Mouse (Mus musculus) embryonic fibroblast, embryonic 13.5 days (primary cell): Measurements from ENCODE around the gene Ehmt2. TPM values are rescaled to one million over a fixed set of nuclear protein-coding genes. Genes with fewer than 3 reads are reported as not detected.
A peak's percentile ranks its signal among the peaks of the same experiment; 100 is the strongest.

Experiments used
- H3K27ac ChIP-seq: 2 replicates; pipeline ENCODE4 v1.5.1; 2012; ENCODE audit warnings: low read length, control low read depth, inconsistent platforms; ENCODE audit not compliant: insufficient read depth
- H3K4me1 ChIP-seq: 2 replicates; pipeline ENCODE4 v1.6.1; 2011; ENCODE audit warnings: low read length; ENCODE audit not compliant: control insufficient read depth, insufficient read depth
- H3K4me3 ChIP-seq: 2 replicates; pipeline ENCODE4 v1.5.1; 2011; ENCODE audit warnings: mild to moderate bottlenecking, control low read depth, low read length; ENCODE audit not compliant: insufficient read depth
- CTCF ChIP-seq: IDR thresholded peaks from 2 replicates; pipeline ENCODE4 v1.5.1; 2011; ENCODE audit warnings: mild to moderate bottlenecking, control low read depth, low read length, moderate library complexity, borderline replicate concordance; ENCODE audit not compliant: insufficient read depth
- POLR2A ChIP-seq: IDR thresholded peaks from 2 replicates; pipeline ENCODE4 v1.6.1; 2011; ENCODE audit warnings: low read depth, mild to moderate bottlenecking, control low read depth, low read length, moderate library complexity
- polyA plus RNA-seq: library from polyadenylated mRNA; stranded (reverse); fragments of >200 nt; gene quantifications from 2 replicates; pipeline ENCODE4 v1.2.4, GENCODE M21; 2011; ENCODE audit warnings: low read depth; ENCODE audit not compliant: missing spikeins, insufficient read length

Gene Ehmt2
- polyA plus RNA-seq, 1 experiment, result 94.2 TPM

DNA sequence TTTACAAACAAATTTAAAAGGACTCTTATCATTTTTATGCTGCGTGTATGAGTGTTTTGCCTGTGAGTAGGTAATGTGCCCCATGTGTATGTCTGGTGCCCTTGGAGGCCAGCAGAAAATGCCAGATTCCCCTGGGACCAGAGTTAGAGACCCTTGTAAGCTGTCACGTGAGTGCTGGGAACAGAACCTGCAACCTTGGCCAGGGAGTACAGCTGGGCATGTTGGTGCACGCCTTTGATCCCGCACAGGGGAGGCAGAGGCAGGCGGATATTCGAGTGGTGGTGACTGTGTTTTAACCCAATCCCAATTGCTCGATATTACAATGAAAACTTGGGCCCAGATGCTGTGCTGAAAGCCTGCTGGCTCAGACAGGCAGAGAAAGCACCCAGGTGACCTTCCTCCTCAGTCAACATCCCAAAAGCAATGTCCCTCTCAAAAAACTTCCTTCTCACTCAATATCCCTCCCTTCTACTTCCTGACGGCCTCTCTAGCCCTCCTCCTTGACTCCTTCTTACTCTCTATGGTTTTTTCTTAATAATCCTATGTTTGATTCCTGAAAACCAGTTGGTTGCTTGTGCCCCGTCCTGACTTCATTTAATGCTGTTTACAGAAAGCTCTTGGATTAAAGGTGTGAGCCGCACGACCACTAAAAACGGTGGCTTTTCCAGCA, 8.1 kb upstream of the Ehmt2 start:
- TF ChIP-seq POLR2A, result no peak
- no peak for TF ChIP-seq CTCF
- Histone ChIP-seq H3K4me3 (no peak overlapping the region), H3K4me1 (peaks cover 9% of the 10 kb centered on the region), H3K27ac (no peak overlapping the region)

DNA sequence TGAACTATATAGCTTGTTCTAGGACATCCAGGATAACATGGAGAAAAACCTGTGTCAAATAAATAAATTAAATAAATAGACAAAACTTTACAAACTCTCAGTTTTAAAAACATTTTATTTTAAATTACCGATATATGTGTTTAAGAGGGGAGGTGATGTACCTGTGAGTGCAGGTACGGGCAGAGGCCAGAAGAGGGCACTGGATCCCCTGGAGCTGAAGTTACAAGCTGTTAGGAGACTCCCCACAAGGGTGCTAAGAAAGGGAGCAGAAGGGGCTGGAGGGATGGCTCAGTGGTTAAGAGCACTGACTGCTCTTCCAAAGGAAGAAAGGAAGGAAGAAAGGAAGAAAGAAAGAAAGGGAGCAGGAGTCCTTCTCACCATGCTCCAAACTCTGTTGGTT, 6.9 kb upstream of the Ehmt2 start:
- Histone ChIP-seq H3K4me3 (no peak overlapping the region), H3K4me1 (0 out of 2 replicates have a peak, but pooled peaks cover 3% of the 10 kb centered on the region), H3K27ac (no peak overlapping the region)
- TF ChIP-seq POLR2A, result no peak
- no peak for TF ChIP-seq CTCF

DNA sequence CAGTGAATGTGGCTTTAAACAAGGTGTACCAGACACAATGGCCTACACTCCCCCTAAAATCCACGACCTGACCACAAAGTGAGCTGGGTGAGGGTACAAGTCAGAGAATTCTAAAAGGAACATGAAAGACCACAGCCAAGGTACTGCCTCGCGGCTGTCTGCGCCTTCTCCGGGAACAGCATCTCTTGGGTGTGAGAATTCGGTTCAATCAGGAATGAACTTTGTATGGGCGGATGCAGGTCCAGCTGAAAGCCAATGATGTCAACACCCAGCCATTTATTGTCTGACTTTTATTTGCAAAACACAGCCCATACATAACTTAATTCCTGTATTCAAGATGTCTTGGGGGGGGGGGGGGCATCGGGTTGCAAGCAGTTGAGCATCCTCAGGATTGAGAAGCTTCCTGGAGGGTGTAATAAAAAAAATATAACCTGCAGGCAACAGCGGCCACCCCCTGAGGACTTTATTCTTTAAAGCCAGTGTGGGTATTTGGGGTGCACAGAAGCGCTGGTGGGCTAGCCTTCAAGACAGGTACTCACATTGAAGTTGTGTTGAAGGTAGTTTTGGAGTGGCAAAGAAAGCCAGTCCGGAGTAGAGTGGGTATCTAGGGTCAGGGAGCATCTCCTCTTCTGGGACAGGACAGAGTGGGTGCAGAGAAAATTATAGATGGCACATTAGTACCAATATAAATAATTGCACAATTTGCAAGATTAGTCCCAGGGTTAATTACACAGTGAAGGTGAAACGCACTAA, 5.0 kb upstream of the Ehmt2 start:
- peak overlapping the region; percentile 14; the same call in 1 of the 2 replicates for H3K27ac ChIP-seq
- H3K4me1 ChIP-seq, result no peaks in the 10 kb centered on the region
- no peak overlapping the region for H3K4me3 ChIP-seq
- no peak for TF ChIP-seq POLR2A
- TF ChIP-seq CTCF, result no peak

DNA sequence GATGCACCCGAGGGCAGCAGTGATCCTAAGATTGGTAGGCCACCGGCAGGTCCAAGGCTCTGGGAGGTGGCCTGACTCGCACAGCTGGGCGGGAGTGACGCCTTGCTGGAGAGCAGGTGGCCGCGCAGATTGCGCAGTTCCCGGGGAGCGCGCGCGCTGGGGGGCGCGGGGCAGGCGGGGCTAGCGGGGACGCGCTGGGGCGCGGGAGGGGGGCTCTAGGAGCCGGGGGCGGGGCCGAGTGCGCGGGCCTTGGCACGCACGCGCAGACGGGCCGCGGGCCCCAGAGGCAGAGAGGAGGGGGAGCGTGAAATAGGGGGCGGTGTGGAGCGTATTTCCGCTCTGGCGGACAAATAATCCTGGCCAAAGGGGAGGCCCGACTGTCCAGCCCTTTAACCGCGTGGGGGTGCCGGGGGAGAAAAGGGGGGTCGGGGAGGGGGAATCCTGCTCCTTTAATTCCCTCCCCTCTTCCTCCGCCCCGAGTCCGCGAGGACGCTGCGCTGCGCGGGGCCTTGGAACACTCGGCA, 4.1 kb upstream of the Ehmt2 start:
- peak overlapping the region; percentile 14; the same call in 1 of the 2 replicates for H3K27ac ChIP-seq
- peak overlapping the region; percentile 6; the same call in 1 of the 2 replicates for H3K4me3 ChIP-seq
- TF ChIP-seq CTCF (no peak), POLR2A (peak; percentile 71)
- no peaks in the 10 kb centered on the region for H3K4me1 ChIP-seq

DNA sequence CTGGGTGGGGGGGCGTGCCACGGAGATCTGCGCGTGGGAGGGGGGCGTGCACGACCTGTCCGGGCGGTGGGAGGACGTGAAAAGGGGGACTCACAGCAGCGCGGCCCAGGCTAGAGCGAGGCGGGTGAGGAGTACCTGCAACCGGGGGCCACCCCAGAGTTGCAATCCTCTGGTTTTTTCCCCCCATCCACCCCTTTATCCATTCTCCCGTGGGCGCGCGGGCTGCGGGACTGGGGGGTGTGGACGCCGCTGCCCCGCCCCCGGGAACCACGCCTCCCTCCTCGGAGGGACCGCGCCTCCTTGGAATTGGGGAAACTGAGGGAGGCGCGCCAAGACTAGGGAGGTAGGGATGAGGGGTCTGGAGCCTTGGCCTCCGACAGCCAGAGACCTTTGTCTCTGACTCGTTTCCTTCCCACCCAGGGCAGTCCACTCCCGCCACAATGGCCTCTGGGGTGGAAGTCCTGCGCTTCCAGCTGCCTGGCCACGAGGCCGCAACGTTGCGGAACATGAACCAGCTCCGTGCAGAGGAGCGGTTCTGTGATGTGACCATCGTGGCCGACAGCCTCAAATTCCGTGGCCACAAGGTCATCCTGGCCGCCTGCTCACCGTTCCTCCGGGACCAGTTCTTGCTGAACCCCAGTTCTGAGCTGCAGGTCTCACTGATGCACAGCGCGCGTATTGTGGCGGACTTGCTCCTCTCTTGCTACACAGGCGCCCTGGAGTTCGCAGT, 3.3 kb upstream of the Ehmt2 start:
- TF ChIP-seq POLR2A (peak; percentile 45; the same call in 1 of the 2 replicates), CTCF (no peak)
- H3K4me3 ChIP-seq, result peak overlapping the region; percentile 49
- H3K27ac ChIP-seq, result peak overlapping the region; percentile 9; the same call in 1 of the 2 replicates
- H3K4me1 ChIP-seq, result no peaks in the 10 kb centered on the region

DNA sequence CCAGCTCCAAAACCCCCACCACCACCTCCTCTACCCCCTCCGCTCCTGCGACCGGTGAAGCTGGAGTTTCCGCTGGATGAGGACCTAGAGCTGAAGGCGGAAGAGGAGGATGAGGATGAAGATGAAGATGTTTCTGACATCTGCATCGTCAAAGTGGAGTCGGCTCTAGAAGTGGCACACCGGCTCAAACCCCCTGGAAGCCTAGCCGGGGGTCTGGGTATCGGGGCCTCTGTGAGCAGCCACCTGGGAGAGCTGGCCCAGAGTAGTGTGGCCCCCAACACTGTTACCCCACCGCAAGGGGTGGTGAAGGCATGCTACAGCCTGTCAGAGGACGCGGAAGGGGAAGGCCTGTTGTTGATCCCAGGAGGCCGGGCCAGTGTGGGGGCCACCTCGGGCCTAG, 2.5 kb upstream of the Ehmt2 start:
- Histone ChIP-seq H3K4me1 (no peaks in the 10 kb centered on the region), H3K4me3 (no peak overlapping the region), H3K27ac (no peak overlapping the region)
- no peak for TF ChIP-seq CTCF
- no peak for TF ChIP-seq POLR2A

DNA sequence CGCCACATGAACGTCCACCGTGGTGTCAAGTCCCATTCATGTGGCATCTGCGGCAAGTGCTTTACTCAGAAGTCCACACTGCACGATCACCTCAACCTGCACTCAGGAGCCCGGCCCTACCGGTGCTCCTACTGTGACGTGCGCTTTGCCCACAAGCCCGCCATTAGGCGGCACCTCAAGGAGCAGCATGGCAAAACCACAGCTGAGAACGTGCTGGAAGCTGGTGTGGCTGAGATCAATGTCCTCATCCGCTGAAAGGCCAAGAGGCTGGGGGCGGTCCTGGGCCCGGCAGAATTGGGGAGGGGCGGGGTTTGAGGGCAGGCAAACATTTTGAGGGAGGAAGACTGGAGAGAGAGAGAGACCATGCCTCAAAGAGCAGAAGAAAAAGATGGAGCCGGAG, 1.9 kb upstream of the Ehmt2 start:
- no peak overlapping the region for H3K4me3 ChIP-seq
- no peaks in the 10 kb centered on the region for H3K4me1 ChIP-seq
- H3K27ac ChIP-seq, result no peak overlapping the region
- TF ChIP-seq CTCF, result no peak
- no peak for TF ChIP-seq POLR2A

DNA sequence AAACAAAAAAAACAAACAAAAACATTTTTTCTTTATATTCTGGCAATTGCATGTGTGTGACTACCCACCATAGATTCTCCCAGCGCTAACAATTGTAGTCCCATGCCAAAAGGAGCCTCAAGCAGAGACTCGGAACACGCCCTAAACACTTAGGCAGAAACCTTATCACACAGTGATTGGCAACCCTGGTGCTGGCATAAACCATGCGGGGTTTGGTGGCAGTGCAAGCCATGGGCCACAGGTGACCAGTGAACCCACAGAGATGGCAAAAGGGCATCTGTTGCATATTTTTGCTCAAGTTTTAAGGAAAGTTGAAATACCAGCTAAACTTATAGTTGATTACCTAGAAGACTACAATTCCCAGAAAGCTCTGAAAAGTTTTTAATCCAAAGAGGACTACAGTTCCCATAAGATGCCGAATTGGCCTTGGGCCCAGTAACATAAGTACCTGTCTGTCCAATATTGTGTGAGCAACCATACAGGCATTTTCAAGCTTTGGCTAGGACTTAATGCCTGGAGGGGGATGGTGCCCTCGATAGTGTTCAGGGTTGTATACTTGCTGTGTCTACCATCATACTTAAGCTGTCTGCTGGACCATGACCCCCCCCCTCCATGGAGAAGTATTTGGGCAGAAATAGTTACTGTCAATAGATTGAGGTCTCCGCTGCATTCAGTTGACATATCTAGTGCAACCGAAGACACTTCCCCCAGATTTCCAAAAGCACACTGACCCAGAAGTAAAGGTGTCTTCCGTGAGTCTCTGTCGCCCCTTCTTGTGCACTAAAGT, 703 bp upstream of the Ehmt2 start:
- Histone ChIP-seq H3K4me1 (no peaks in the 10 kb centered on the region), H3K27ac (peak overlapping the region; percentile 85), H3K4me3 (peak overlapping the region; percentile 52)
- TF ChIP-seq CTCF (no peak), POLR2A (no peak; the same call in 1 of the 2 replicates)

DNA sequence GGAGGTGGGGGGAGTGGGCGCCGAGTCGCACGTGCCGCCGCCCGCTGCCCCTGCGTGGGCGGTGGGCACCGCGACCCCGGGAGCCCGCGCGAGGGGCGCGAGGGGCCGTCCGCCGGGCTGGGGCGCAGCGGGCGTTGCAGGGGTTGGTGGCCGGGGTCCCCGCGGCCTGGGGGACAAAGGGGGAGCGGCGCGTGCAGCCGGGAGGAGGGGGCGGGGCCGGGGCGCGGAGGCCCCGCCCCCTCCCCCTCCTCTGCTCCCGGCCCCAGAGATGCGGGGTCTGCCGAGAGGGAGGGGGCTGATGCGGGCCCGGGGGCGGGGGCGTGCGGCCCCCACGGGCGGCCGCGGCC, 410 bp downstream of the Ehmt2 start:
- no peaks in the 10 kb centered on the region for H3K4me1 ChIP-seq
- TF ChIP-seq CTCF, result no peak
- TF ChIP-seq POLR2A, result no peak
- H3K27ac ChIP-seq, result no peak overlapping the region

More for the DNA sequence above, 410 bp downstream of the Ehmt2 start:
- H3K4me3 ChIP-seq, result peak overlapping the region; percentile 79; the same call in 1 of the 2 replicates
